Mouse (Mus musculus): ENCODE data around the gene Fstl4.

DNA sequence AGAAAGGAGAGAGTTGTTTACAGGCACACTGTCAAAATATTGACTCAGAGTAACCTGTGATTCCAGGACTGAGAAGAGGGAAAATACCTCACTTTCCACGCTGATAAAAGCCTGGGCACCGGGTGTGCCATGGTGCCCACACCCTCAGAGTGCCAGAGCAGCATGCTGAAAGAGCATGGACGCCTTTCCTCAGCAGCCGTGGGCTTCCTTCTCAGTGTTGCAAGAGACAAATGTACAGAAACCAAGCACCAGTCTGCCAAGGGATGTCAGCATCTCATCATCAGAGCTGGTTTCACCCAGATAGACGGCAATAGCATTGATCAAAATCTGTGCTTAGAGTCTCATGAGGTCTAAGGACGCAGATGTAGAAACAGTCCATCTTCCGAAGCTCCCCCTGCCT is 125.7 kb downstream of the Fstl4 start:
- no peak for TF ChIP-seq POLR2A (IDR thresholded peaks at IDR 0.05; ENCODE audit: insufficient read depth, low read depth, low read length)
- no peak for TF ChIP-seq CTCF (IDR thresholded peaks at IDR 0.05)
